Mouse (Mus musculus) gastrocnemius, adult 8-10 months (tissue): ENCODE measurements at regions not wholly inside any gene's neighbourhood (a gene's known extent, or its start where the extent isn't known, plus 50 kb on each side); places are given as distances from the start of the nearest gene placed in this dataset.

Source experiments
- DNase-seq, 2 experiments: peaks; one replicate each; pipeline ENCODE4 v3.0.0; 2022; ENCODE audit warnings: low spot score in 2 of 2

- no peak for DNase-seq
These were observed 114.5 kb downstream of the Dhx35 start for GRCm38 (mm10) chr2:158909086-158909485.

- no peak for DNase-seq
These were observed 115.7 kb downstream of the Dhx35 start for GRCm38 (mm10) chr2:158910325-158910724.

- DNase-seq = no peak
These were observed 116.6 kb downstream of the Dhx35 start for GRCm38 (mm10) chr2:158911191-158911590.

GRCm38 (mm10) chr2:158912631-158913258 lies 118.1 kb downstream of the Dhx35 start:
- no peak for DNase-seq

GRCm38 (mm10) chr2:158917398-158917797 lies 122.8 kb downstream of the Dhx35 start:
- no peak for DNase-seq

- no peak for DNase-seq
These were observed 123.7 kb downstream of the Dhx35 start for GRCm38 (mm10) chr2:158918312-158918711.

GRCm38 (mm10) chr2:158921342-158922255 lies 127.0 kb downstream of the Dhx35 start:
- DNase-seq = no peak

- DNase-seq = no peak
These were observed 128.2 kb downstream of the Dhx35 start for GRCm38 (mm10) chr2:158922766-158923165.

GRCm38 (mm10) chr2:158929507-158929906 lies 134.9 kb downstream of the Dhx35 start:
- no peak for DNase-seq

- DNase-seq = no peak
These were observed 143.4 kb downstream of the Dhx35 start for GRCm38 (mm10) chr2:158937948-158938565.

- DNase-seq = no peak
These were observed 154.8 kb downstream of the Dhx35 start for GRCm38 (mm10) chr2:158949418-158949817.

- DNase-seq = no peak
These were observed 156.5 kb downstream of the Dhx35 start for GRCm38 (mm10) chr2:158951061-158951460.

GRCm38 (mm10) chr2:158956888-158957287 lies 162.3 kb downstream of the Dhx35 start:
- no peak for DNase-seq

- DNase-seq = no peak
These were observed 170.5 kb downstream of the Dhx35 start for GRCm38 (mm10) chr2:158965003-158965665.

GRCm38 (mm10) chr2:158972178-158972577 lies 177.6 kb downstream of the Dhx35 start:
- DNase-seq = no peak

GRCm38 (mm10) chr2:158985529-158986148 lies 191.0 kb downstream of the Dhx35 start:
- no peak for DNase-seq

GRCm38 (mm10) chr2:159002481-159003186 lies 208.0 kb downstream of the Dhx35 start:
- no peak for DNase-seq

- no peak for DNase-seq
These were observed 208.5 kb downstream of the Dhx35 start for GRCm38 (mm10) chr2:159003187-159003497.

- DNase-seq = no peak
These were observed 209.8 kb downstream of the Dhx35 start for GRCm38 (mm10) chr2:159004417-159004816.

GRCm38 (mm10) chr2:159012725-159013124 lies 218.1 kb downstream of the Dhx35 start:
- no peak for DNase-seq

- no peak for DNase-seq
These were observed 219.9 kb downstream of the Dhx35 start for GRCm38 (mm10) chr2:159014553-159014952.
